Mouse (Mus musculus): ENCODE results near the gene Wdfy4.

DNA sequence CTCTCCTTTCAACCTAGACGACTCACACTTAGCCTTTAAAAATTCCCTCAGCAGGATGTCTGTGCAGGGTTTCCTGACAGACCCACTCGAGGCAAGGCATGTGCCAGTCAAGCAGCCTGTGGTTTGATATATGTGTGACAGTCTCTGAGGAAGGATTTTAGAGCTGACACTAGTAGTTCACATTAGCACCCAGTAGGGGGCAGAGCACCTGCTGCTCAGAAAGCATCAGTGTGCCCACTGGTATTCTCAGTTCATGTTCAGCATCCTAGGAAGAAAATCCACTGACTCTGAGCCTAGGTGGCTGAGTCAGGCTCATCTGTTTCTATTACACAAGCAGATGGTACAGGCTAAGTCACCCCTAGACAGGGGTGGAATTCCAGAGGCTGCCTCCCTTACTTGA, 39.0 kb downstream of the Wdfy4 start:
- TF ChIP-seq EP300 (IDR thresholded peaks at IDR 0.05; ENCODE audit: insufficient read depth, low read depth, low read length) (no peak), POLR2A (IDR thresholded peaks at IDR 0.05; ENCODE audit: insufficient read depth, low read length) (no peak)

Measured in ES-Bruce4 (cell line).